Mouse (Mus musculus) forebrain, embryonic 12.5 days (tissue): ENCODE data around the gene Dhx36. TPM values are rescaled to one million over a fixed set of nuclear protein-coding genes. Genes with fewer than 3 reads are reported as not detected.

Experiments
- ATAC-seq: fragments of 200-750 bp; cut with Nextera tagmentation; 2 replicates; pipeline ENCODE4 v1.8.0; 2017; ENCODE audit warnings: moderate TSS enrichment; ENCODE audit not compliant: low FRiP score
- H3K27ac ChIP-seq: fragments of 300-500 bp; sonication (generic); 2 replicates; pipeline ENCODE4 v1.5.1; 2016; ENCODE audit warnings: mild to moderate bottlenecking
- H3K27me3 ChIP-seq: fragments of 300-500 bp; sonication (generic); 2 replicates; pipeline ENCODE4 v1.6.1; 2016; ENCODE audit warnings: mild to moderate bottlenecking
- H3K36me3 ChIP-seq: fragments of 300-500 bp; sonication (generic); replicated peaks from 2 replicates; pipeline ENCODE4 v1.6.1; 2016; ENCODE audit warnings: mild to moderate bottlenecking
- H3K4me1 ChIP-seq: fragments of 300-500 bp; sonication (generic); 2 replicates; pipeline ENCODE4 v1.6.1; 2016
- H3K4me2 ChIP-seq: fragments of 300-500 bp; sonication (generic); 2 replicates; pipeline ENCODE4 v1.6.1; 2016; ENCODE audit warnings: mild to moderate bottlenecking, moderate library complexity
- H3K4me3 ChIP-seq: fragments of 300-500 bp; sonication (generic); replicated peaks from 2 replicates; pipeline ENCODE4 v1.5.1; 2016; ENCODE audit warnings: mild to moderate bottlenecking
- H3K9ac ChIP-seq: fragments of 300-500 bp; sonication (generic); 2 replicates; pipeline ENCODE4 v1.6.1; 2016; ENCODE audit warnings: mild to moderate bottlenecking
- H3K9me3 ChIP-seq: fragments of 300-500 bp; sonication (generic); 2 replicates; pipeline ENCODE4 v1.6.1; 2016
- WGBS: fragments of 180-500 bp; shearing (Covaris S2); methylation state at CpG from one replicate; pipeline ENCODE4 v1.1.7; 2016; 5-methylcytosine and 5-hydroxymethylcytosine counted together
- polyA plus RNA-seq: library from polyadenylated mRNA; unstranded; fragments of >200 nt; fragmentation: Nextera tagmentation; extraction: Ambion mirVana; gene quantifications from 2 replicates; pipeline ENCODE4 v1.2.1, GENCODE M21; 2016

Gene Dhx36
- 56.0 and 57.9 TPM in 2 replicates for polyA plus RNA-seq

DNA sequence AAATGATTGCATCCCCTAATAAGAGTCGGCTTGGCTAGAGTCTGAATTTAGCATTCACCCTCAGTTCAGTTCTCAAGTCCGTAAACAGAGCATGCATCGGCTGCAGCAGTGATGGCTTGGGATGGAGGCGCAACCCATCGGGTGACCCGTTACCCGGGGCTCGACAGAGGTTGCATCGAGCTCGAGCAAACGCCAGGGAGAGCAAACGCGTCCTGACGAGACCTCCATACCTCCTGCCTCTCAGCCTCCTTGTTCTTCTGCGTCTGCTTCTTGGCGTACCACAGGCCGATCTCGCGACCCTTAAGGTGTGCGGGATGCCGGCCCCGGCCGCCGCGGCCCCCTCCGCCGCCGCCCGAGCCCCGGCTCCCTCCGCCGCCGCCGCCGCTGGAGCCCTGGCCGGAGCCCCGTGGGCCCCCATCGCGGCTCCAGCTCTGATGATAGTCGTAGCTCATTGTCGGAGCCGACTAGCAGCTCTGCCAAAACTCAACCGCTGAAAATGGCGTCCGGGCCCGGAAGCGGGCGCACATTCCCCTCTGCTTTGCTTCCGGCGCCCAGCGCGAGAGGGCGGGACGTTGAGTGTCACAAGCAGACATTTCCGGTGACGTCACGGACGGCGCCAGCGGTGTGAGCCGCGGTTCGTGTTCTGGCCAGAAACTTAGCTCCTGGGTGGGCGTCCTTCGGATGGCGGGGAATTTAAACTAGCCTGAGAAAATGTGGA, at the start of gene Dhx36:
Dhx36 (minus strand) TSS at position 517 of the 718 bp plus-strand sequence.
- peak within 1 kb of the TSS; percentile 73 for H3K4me2 ChIP-seq
- under 1% methylated on average over 58 of the region's 66 CpGs for WGBS
- no peaks in the 10 kb centered on the region for H3K36me3 ChIP-seq
- H3K9me3 ChIP-seq: no peaks in the 10 kb centered on the region
- peak within 1 kb of the TSS; percentile 97 for H3K27ac ChIP-seq
- peaks cover 14% of the 10 kb centered on the region for H3K4me1 ChIP-seq
- H3K4me3 ChIP-seq: peak within 1 kb of the TSS; percentile 92
- H3K27me3 ChIP-seq: no peaks in the 10 kb centered on the region
- ATAC-seq: peak; percentile 99
- peak within 1 kb of the TSS; percentile 95 for H3K9ac ChIP-seq

DNA sequence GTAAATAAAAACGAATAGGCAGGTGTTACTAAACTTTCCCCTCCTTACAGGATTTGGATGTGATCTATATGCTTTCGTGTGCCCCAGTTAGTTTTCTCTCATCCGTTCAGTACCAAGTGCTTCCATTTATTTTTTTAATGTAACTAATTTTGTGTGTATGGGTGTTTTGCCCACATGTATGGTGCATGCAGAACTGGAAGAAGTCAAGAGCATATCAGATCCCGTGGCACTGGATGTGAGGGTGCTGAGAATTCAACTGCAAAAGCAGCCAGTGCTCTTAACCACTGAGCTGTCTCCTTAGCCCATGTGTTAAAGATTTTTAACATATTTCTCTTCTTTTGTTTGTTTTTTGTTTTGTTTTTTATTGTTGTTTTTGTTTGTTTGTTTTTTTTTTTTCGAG, 20.8 kb upstream of the Dhx36 start:
- H3K4me2 ChIP-seq: no peak overlapping the region
- H3K9me3 ChIP-seq: no peaks in the 10 kb centered on the region
- no peak for ATAC-seq
- 76% methylated on average over 5 of the region's 5 CpGs for WGBS
- no peak overlapping the region for H3K27ac ChIP-seq
- H3K27me3 ChIP-seq: no peaks in the 10 kb centered on the region
- H3K36me3 ChIP-seq: no peaks in the 10 kb centered on the region
- H3K4me1 ChIP-seq: no peaks in the 10 kb centered on the region
- H3K4me3 ChIP-seq: no peak overlapping the region
- H3K9ac ChIP-seq: no peak overlapping the region

DNA sequence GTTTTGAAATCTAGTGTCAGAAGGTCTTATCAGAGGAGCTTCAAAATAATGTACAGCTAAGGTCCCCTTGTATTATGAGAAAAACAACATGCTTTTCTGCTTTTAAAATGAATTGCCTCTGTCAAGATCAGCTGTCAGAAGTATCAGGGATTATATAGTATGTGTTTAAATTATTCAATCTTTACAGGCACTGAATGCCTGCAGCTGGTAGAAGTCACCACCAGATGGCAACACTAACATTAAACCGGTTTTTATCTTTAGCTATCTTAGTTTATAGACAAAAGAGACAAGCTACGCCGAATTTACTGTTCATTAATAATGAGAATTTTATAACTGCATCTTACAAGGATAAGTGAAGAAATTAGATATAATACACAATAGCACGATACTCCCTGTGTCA, 20.4 kb upstream of the Dhx36 start:
- no peaks in the 10 kb centered on the region for H3K4me1 ChIP-seq
- ATAC-seq: 0 out of 2 replicates have a peak, but pooled peaks have one; percentile 53
- no peak overlapping the region for H3K27ac ChIP-seq
- no peaks in the 10 kb centered on the region for H3K36me3 ChIP-seq
- H3K9ac ChIP-seq: no peak overlapping the region
- WGBS: 51% methylated on average over 4 of the region's 4 CpGs
- no peaks in the 10 kb centered on the region for H3K9me3 ChIP-seq
- no peak overlapping the region for H3K4me2 ChIP-seq
- no peaks in the 10 kb centered on the region for H3K27me3 ChIP-seq
- no peak overlapping the region for H3K4me3 ChIP-seq

DNA sequence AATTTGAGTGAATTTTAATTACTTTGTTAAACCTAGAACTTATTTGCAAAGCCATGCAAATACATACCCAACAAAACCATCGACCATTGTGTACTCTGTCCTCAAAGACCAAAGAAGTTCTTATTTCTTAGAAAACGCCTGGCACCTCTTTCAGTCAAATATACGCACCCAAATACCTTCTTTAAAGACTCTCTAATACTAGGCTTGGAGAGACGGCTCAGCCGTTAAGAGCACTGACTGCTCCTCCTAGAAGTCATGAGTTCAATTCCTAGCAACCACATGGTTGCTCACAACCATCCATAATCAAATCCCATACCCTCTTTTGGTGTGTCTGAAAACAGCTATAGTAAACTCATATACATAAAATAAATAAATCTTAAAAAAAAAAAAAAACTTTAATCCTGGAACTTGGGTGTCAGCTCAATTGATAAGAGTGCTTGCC, 423 bp upstream of the Dhx36 start:
- Histone ChIP-seq H3K27me3 (no peaks in the 10 kb centered on the region), H3K4me1 (peaks cover 14% of the 10 kb centered on the region), H3K4me2 (peak overlapping the region; percentile 73), H3K9ac (no peak overlapping the region), H3K9me3 (no peaks in the 10 kb centered on the region), H3K27ac (no peak overlapping the region), H3K4me3 (peak overlapping the region; percentile 92), H3K36me3 (no peaks in the 10 kb centered on the region)
- 44% methylated on average over 5 of the region's 5 CpGs for WGBS
- 0 out of 2 replicates have a peak, but pooled peaks have one; percentile 31 for ATAC-seq

DNA sequence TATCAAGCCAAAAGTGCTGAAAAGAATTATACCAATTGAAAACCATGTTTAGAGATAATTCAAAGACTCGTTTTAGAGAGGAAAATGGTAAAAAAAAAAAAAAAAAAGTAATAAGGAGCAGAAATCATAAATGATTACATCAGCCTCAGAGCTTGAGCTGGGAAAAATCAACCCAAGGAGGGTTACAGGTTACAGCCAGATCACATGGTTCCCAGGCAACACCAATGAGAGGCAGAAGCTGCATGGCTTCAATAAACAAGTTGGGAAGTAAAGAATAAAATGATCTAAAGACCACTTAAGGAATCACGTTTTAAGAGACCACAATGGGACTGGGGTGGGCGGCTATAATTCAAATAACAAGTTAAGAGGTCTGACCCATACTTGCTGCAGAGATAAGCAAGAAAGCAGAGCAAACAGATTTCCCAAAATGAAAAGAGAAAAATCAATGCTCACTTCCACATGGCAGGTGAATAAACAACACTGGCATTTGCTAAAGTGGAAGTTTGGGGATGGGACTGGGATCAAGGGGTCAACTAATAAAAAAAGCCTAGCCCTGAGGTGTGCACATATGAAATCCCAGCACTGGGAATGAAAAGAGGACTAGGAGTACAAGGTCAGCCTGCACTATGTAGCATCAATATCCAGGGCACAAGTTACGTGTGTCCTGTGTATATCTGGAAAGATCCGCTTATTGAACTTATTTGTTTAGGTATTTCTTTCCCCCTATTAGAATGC, 1.5 kb downstream of the Dhx36 start:
- H3K27me3 ChIP-seq: no peaks in the 10 kb centered on the region

DNA sequence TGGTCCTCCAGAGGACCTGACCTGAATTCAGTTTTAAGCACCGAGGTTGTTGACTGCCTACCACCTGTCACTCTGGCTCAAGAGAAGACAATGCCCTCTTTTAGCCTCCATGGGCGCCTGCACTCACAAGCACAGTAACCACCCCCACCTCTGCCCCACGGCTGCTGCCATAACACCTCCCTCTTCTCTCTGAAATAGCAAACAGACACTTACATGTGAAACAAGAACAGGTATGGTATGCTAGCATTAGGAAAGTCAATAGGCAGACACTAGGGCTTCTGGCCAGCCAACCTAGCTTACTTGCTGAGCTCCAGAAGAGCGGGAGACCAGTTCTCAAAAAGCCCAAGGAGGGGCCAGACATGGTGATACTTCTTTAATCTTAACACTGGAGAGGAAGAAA, 7.5 kb downstream of the Dhx36 start:
- ATAC-seq: no peak
- H3K36me3 ChIP-seq: peaks cover 46% of the 10 kb centered on the region
- 73% methylated on average over 4 of the region's 4 CpGs for WGBS

More for the DNA sequence above, 1.5 kb downstream of the Dhx36 start:
- Histone ChIP-seq H3K9me3 (no peaks in the 10 kb centered on the region), H3K4me3 (peak overlapping the region; percentile 92), H3K36me3 (peaks cover 10% of the 10 kb centered on the region), H3K9ac (peak overlapping the region; percentile 95), H3K27ac (no peak overlapping the region), H3K4me2 (peak overlapping the region; percentile 73), H3K4me1 (peaks cover 14% of the 10 kb centered on the region)
- ATAC-seq: no peak
- WGBS: 83% methylated on average over 5 of the region's 5 CpGs

DNA sequence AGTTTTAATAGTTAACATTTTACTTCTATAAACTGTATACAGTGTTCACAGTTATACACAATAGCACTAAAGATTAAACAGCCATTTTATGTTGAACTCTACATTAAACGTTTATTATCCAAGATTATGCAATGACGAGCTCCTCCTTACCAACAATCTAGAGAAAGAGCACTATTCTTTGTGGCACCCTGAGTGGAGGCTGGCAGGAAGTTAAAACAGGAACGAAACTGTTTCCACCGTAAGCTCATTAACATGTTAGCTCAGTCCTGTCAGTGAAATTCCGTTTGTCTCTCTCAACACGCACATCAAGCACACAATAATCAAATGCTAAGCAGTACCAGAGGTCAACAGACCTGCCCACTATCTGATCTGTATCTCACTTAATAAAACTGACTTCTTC, 14.2 kb downstream of the Dhx36 start:
- Histone ChIP-seq H3K4me1 (no peaks in the 10 kb centered on the region), H3K36me3 (peaks cover 61% of the 10 kb centered on the region), H3K27ac (no peak overlapping the region), H3K9ac (no peak overlapping the region), H3K9me3 (no peaks in the 10 kb centered on the region), H3K4me3 (no peak overlapping the region), H3K4me2 (no peak overlapping the region), H3K27me3 (no peaks in the 10 kb centered on the region)
- WGBS: 87% methylated on average over 6 of the region's 6 CpGs
- no peak for ATAC-seq

More for the DNA sequence above, 7.5 kb downstream of the Dhx36 start:
- no peaks in the 10 kb centered on the region for H3K9me3 ChIP-seq
- H3K27me3 ChIP-seq: no peaks in the 10 kb centered on the region
- no peaks in the 10 kb centered on the region for H3K4me1 ChIP-seq
- H3K9ac ChIP-seq: no peak overlapping the region
- H3K4me3 ChIP-seq: no peak overlapping the region
- H3K27ac ChIP-seq: no peak overlapping the region
- no peak overlapping the region for H3K4me2 ChIP-seq

DNA sequence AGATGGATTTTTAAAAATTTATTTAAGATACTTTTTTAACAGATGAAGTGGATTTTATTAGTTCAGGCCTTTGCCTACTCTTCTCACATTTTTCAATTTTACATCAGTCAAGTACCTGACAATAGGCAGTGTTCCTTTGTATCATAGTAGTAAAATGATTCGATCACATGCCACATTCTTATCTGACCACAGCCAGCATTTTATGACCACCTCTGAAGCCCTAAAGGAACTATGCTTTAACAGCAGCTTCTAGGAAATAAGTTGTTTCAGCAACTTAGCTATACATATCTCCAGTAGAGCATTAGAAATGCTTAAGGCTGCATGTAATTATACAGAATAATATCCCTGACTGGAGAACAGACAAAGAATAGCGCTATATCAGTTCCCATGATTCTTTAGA, 22.5 kb downstream of the Dhx36 start:
- 96% methylated on average over 2 of the region's 2 CpGs for WGBS
- Histone ChIP-seq H3K36me3 (peaks cover 54% of the 10 kb centered on the region), H3K4me3 (no peak overlapping the region), H3K4me1 (no peaks in the 10 kb centered on the region), H3K9ac (no peak overlapping the region), H3K27ac (no peak overlapping the region), H3K4me2 (no peak overlapping the region), H3K9me3 (no peaks in the 10 kb centered on the region), H3K27me3 (no peaks in the 10 kb centered on the region)
- no peak for ATAC-seq

DNA sequence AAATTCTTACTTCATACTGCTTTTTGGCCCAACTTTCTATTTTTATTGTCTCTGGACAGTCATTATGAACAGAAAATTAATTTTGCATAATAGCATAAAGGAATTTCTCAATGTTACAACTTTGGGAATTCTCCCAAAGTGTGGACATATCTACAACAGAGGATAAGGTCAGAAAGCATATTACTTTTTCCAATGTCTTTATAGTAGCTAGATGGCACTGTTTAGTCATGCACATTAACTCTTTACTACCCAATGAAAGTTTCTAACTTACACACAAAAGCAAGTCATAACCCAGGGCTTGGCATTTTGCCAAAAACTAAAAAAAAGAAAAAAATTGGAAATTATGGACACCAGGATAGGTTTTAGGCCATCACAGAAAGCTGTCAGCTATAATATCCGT, 36.6 kb downstream of the Dhx36 start:
- no peak for ATAC-seq
- Histone ChIP-seq H3K27ac (no peak overlapping the region), H3K4me3 (no peak overlapping the region), H3K4me1 (no peaks in the 10 kb centered on the region), H3K4me2 (no peak overlapping the region), H3K9ac (no peak overlapping the region), H3K27me3 (no peaks in the 10 kb centered on the region), H3K36me3 (peaks cover 74% of the 10 kb centered on the region), H3K9me3 (no peaks in the 10 kb centered on the region)
- 86% methylated on average over 1 of the region's 1 CpGs for WGBS

DNA sequence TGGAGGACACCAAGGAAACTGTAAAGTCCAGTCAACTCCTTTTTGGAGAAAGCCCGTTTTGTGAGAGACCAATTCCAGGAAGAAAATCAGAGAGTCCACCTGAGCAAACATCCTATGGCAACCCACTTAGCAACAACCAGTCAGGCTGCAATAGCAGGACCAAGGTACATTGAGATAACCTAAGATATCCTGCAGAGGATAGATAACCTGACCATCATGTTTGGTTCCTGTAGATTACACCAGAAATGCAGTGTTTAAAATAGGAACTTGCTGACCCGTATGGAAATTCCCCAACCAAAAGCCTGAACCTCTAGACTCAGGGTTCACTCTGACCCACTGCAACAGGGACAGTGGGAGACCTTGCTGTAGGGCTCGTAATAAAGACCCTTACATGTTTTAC, 42.5 kb downstream of the Dhx36 start:
- no peak overlapping the region for H3K27ac ChIP-seq
- no peak overlapping the region for H3K4me3 ChIP-seq
- WGBS: 89% methylated on average over 3 of the region's 3 CpGs
- H3K36me3 ChIP-seq: peaks cover 76% of the 10 kb centered on the region
- H3K27me3 ChIP-seq: no peaks in the 10 kb centered on the region
- H3K9me3 ChIP-seq: no peaks in the 10 kb centered on the region
- no peak overlapping the region for H3K4me2 ChIP-seq
- no peaks in the 10 kb centered on the region for H3K4me1 ChIP-seq
- H3K9ac ChIP-seq: no peak overlapping the region
- no peak for ATAC-seq

DNA sequence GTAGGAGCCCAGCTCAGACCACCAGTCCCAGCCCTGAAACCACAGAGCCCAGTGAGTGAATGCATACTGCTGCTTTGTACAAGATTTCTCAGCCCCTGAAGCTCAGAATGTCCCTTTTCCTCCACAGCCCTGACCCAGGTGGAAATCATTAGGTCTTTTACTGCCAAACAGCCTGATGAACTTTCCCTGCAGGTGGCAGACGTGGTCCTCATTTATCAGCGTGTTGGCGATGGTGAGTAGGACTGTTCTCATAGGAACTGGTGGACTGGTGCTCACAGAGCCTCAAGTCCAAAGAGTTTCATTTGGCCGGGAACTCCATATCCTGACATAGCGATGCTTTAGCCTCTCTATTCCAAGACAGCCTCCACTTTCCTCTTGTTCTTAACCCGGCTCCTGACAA, 47.3 kb downstream of the Dhx36 start:
- Histone ChIP-seq H3K27me3 (no peaks in the 10 kb centered on the region), H3K4me1 (peaks cover 10% of the 10 kb centered on the region), H3K36me3 (peaks cover 39% of the 10 kb centered on the region), H3K27ac (no peak overlapping the region), H3K4me2 (no peak overlapping the region), H3K9me3 (no peaks in the 10 kb centered on the region), H3K4me3 (no peak overlapping the region), H3K9ac (no peak overlapping the region)
- 88% methylated on average over 6 of the region's 6 CpGs for WGBS
- ATAC-seq: no peak

DNA sequence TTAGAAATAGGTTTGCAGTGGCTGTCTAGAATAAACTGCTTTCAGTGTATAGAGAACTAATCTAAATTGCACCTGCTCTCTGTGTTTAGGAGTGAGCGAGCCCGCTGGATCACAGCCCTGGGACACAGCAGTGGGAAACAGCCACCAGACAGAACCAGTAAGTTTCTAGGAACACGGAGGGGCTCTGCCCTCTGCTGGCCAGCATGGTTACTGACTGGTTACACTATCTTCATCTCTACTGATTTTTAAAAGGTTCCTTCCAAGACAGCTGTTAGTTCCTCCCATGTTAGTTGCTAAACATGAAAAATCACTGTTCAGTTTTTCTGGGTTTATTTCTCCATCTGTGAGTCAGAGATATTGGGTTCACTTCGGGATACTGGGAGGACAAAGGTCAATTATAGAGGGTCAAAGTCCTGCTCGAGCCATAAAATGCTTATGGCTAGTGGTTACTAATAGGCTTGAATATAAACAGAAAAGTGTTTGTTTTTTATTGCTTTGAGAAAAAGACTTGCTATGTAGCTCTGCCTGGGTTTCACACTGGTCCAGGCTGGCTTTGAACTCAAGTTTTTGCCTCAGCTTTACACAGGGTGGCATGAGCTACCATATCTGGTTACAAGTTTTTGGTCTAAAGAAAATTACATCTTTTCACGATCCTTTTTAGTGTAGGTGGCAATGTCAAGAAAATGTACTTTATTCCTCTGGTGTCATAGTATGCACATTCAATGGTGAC, 48.4 kb downstream of the Dhx36 start:
- peak; percentile 72 for ATAC-seq
- 43% methylated on average over 6 of the region's 6 CpGs for WGBS
- no peak overlapping the region for H3K27ac ChIP-seq

More for the DNA sequence above, 48.4 kb downstream of the Dhx36 start:
- H3K4me3 ChIP-seq: no peak overlapping the region
- H3K9ac ChIP-seq: no peak overlapping the region
- H3K9me3 ChIP-seq: no peaks in the 10 kb centered on the region
- H3K4me2 ChIP-seq: no peak overlapping the region
- H3K27me3 ChIP-seq: no peaks in the 10 kb centered on the region
- peaks cover 29% of the 10 kb centered on the region for H3K36me3 ChIP-seq
- peaks cover 18% of the 10 kb centered on the region for H3K4me1 ChIP-seq
